Mouse (Mus musculus) kidney, postnatal 0 days (tissue): ENCODE results near the gene Mrpl20. TPM values are rescaled to one million over a fixed set of nuclear protein-coding genes. Genes with fewer than 3 reads are reported as not detected.
A peak's percentile ranks its signal among the peaks of the same experiment; 100 is the strongest.

ENCODE experiments used
- ATAC-seq: fragments of 200-750 bp; cut with Nextera tagmentation; replicated peaks from 2 replicates; pipeline ENCODE4 v1.8.0; 2017; ENCODE audit warnings: low read depth, moderate number of reproducible peaks, moderate TSS enrichment, moderate library complexity; ENCODE audit not compliant: low FRiP score
- DNase-seq: peaks from one replicate; pipeline ENCODE4 v3.0.0-alpha.2; 2016; ENCODE audit warnings: low spot score
- H3K27ac ChIP-seq: fragments of 300-500 bp; sonication (generic); 2 replicates; pipeline ENCODE4 v1.5.1; 2014; ENCODE audit warnings: mild to moderate bottlenecking
- H3K27me3 ChIP-seq: fragments of 300-500 bp; sonication (generic); 2 replicates; pipeline ENCODE4 v1.6.1; 2014; ENCODE audit warnings: low read length, mixed read lengths; ENCODE audit not compliant: insufficient read depth
- H3K36me3 ChIP-seq: fragments of 300-500 bp; sonication (generic); 2 replicates; pipeline ENCODE4 v1.6.1; 2014; ENCODE audit warnings: low read length, mixed read lengths; ENCODE audit not compliant: insufficient read depth
- H3K4me1 ChIP-seq: fragments of 300-500 bp; sonication (generic); replicated peaks from 2 replicates; pipeline ENCODE4 v1.6.1; 2014; ENCODE audit warnings: antibody characterized with exemption, low read length, mixed read lengths; ENCODE audit not compliant: insufficient read depth
- H3K4me2 ChIP-seq: fragments of 300-500 bp; sonication (generic); 2 replicates; pipeline ENCODE4 v1.6.1; 2014; ENCODE audit warnings: mild to moderate bottlenecking, low read length, moderate library complexity, mixed read lengths
- H3K4me3 ChIP-seq: fragments of 300-500 bp; sonication (generic); replicated peaks from 2 replicates; pipeline ENCODE4 v1.5.1; 2014; ENCODE audit warnings: low read depth, low read length
- H3K9ac ChIP-seq: fragments of 300-500 bp; sonication (generic); 2 replicates; pipeline ENCODE4 v1.6.1; 2014; ENCODE audit warnings: low read depth, low read length
- H3K9me3 ChIP-seq: fragments of 300-500 bp; sonication (generic); replicated peaks from 2 replicates; pipeline ENCODE4 v1.6.1; 2016; ENCODE audit warnings: low read length, inconsistent platforms, mixed read lengths
- CTCF ChIP-seq: IDR thresholded peaks from 2 replicates; pipeline ENCODE4 v1.5.1; 2016; ENCODE audit warnings: antibody characterized with exemption, low read depth, mild to moderate bottlenecking, moderate library complexity
- WGBS: fragments of 180-500 bp; shearing (Covaris S2); extraction: QIAGEN DNeasy Blood & Tissue Kit; methylation state at CpG from one replicate; pipeline ENCODE4 v1.1.7; 2014; 5-methylcytosine and 5-hydroxymethylcytosine counted together
- polyA plus RNA-seq: library from polyadenylated mRNA; unstranded; fragments of >200 nt; fragmentation: Nextera tagmentation; extraction: Ambion mirVana; gene quantifications from 2 replicates; pipeline ENCODE4 v1.2.1, GENCODE M21; 2015

The Mrpl20 gene
- polyA plus RNA-seq, 1 experiment from 2014 or later, result 294 TPM

DNA sequence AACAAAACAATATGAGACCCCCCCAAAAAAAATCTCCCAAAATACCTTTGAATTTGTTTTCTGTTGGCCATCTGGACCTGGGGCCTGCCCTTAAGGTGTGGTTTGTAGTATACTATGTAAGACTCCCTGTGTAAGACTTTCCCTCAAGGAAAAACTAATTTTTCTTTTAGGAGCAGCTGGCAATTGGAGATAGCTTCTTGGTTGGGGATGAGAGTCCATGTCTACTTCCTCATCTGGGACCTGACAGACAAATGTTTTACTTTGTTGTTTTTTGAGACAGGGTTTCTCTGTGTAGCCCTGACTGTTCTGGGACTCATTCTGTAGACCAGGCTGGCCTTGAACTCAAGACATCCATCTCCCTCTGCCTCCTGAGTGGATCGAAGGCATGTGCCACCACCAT is 603 bp upstream of the Mrpl20 start:
- ATAC-seq (no peak), DNase-seq (no peak)
- Histone ChIP-seq H3K36me3 (0 out of 2 replicates have a peak, but pooled peaks cover 3% of the 10 kb centered on the region), H3K4me3 (no peak overlapping the region), H3K27me3 (no peaks in the 10 kb centered on the region), H3K27ac (no peak overlapping the region), H3K9ac (no peak overlapping the region), H3K4me2 (no peak overlapping the region), H3K4me1 (peaks cover 9% of the 10 kb centered on the region), H3K9me3 (no peaks in the 10 kb centered on the region)
- TF ChIP-seq CTCF, result no peak
- WGBS, result 92% methylated on average over 1 of the region's 1 CpGs

DNA sequence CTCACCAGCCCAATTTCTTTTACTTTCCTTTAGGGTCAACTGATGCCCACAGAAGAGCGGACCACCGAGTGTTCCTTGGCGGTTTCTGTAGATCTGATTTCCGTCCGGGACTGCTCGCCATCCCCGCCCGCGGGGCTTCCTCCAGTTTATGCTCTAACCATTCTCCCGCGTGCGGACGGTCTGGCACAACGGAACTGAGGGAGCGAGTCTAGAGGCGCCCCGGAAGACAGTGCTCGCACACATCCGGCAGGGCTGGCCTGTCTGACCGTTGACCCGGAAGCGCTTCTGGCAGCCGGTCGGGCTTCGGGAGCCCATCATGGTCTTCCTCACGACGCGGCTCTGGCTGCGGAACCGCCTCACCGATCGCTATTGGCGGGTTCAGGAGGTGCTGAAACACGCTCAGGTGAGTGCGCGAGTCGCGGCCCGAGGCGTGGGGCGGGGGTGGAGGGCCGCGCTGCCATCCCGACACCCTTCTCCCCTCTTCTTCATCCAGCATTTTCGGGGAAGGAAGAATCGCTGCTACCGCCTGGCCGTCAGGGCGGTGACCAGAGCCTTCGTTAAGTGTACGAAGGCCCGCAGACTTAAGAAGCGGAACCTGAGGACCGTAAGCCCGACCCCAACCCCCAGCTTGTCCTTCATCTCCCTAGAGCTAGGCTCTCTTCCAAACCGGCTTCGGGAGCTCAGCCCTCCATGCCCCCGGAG is 813 bp downstream of the Mrpl20 start:
- H3K27me3 ChIP-seq, result no peaks in the 10 kb centered on the region
- peak overlapping the region; percentile 90 for H3K9ac ChIP-seq
- peak; percentile 99 for ATAC-seq
- DNase-seq, result peak; percentile 97
- peak overlapping the region; percentile 81 for H3K27ac ChIP-seq
- H3K36me3 ChIP-seq, result peaks cover 11% of the 10 kb centered on the region
- H3K4me3 ChIP-seq, result peak overlapping the region; percentile 90
- no peaks in the 10 kb centered on the region for H3K9me3 ChIP-seq
- peaks cover 9% of the 10 kb centered on the region for H3K4me1 ChIP-seq
- TF ChIP-seq CTCF, result no peak
- under 1% methylated on average over 58 of the region's 58 CpGs for WGBS
- H3K4me2 ChIP-seq, result peak overlapping the region; percentile 80

- no peak for DNase-seq
- Histone ChIP-seq H3K4me3 (no peak overlapping the region), H3K36me3 (peaks cover 32% of the 10 kb centered on the region)
These were observed 5.2 kb downstream of the Mrpl20 start for GRCm38 (mm10) chr4:155807841-155808240.

DNA sequence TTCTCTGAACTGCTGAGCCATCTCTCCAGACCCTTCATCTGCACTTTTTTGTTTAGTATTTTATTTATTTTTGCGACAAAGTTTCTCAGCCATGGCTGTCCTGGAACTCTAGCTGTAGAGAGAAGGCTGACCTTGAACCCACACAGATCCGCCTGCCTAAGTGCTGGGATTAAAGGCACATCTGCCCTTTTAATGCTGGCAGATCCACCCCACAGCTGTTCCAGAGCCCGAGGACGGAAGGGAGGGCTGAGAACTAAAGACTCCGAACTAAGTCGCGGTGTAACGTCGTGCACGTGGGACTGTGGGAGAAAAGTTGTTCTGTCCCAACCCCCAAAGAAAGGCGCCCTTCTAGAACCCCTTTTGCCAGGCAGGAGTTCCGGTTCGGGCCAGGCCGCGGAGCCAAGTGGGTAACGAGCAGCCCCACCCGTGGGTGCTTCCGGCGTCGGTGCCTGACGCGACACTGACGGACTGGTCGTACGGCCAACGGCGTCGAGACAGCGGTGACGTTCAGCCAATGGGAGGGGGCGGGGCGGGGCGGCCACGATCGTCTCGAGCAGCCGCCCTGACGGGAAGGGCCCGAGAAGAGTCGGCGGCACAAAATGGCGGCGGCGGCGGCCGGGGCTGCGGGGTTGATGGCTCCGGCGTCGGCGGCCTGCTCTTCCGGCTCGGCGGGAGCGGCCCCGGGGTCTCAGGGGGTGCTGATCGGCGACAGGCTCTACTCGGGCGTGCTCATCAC is 9.4 kb downstream of the Mrpl20 start, which contains the start of gene Ccnl2:
Ccnl2 (plus strand) TSS at position 561 of the 736 bp plus-strand sequence.
- H3K36me3 ChIP-seq, result peaks cover 54% of the 10 kb centered on the region
- H3K4me1 ChIP-seq, result peaks cover 9% of the 10 kb centered on the region
- H3K27me3 ChIP-seq, result no peaks in the 10 kb centered on the region
- TF ChIP-seq CTCF, result no peak
- peak within 1 kb of the TSS; percentile 99 for H3K4me3 ChIP-seq
- ATAC-seq, result peak; percentile 98
- peak within 1 kb of the TSS; percentile 87 for H3K27ac ChIP-seq
- H3K9ac ChIP-seq, result peak within 1 kb of the TSS; percentile 99
- no peaks in the 10 kb centered on the region for H3K9me3 ChIP-seq
- peak; percentile 95 for DNase-seq
- peak within 1 kb of the TSS; percentile 90 for H3K4me2 ChIP-seq
- WGBS, result under 1% methylated on average over 51 of the region's 60 CpGs

More at GRCm38 (mm10) chr4:155807841-155808240, 5.2 kb downstream of the Mrpl20 start:
- H3K27ac ChIP-seq, result no peak overlapping the region
- no peak for TF ChIP-seq CTCF
- 79% methylated on average over 3 of the region's 3 CpGs for WGBS
- no peak for ATAC-seq
- H3K27me3 ChIP-seq, result no peaks in the 10 kb centered on the region
- H3K4me1 ChIP-seq, result peaks cover 7% of the 10 kb centered on the region
- no peaks in the 10 kb centered on the region for H3K9me3 ChIP-seq
- no peak overlapping the region for H3K9ac ChIP-seq
- H3K4me2 ChIP-seq, result no peak overlapping the region

DNA sequence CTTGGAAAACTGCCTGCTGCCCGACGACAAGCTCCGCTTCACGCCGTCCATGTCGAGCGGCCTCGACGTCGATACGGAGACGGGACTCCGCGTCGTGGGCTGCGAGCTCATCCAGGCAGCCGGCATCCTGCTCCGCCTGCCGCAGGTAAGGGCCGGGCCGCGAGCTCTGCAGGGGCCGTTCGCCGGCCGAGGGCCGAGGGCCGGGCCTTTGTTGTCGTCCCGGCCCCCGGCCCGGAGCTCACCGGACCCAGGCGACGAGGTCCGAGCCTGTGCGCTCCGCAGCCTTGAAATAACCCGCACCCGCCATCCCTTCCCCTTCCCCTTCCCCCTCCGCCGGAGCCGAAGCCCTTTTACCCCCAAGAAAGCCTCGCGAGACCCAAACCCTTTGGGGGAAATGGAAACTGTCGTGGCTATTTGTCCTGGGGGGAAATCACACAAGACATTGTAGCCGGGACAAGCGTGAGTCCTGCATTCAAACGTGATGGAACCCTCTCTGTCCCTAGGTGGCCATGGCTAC is 10.0 kb downstream of the Mrpl20 start:
- Histone ChIP-seq H3K9me3 (no peaks in the 10 kb centered on the region), H3K27me3 (no peaks in the 10 kb centered on the region), H3K4me1 (peaks cover 9% of the 10 kb centered on the region), H3K4me2 (peak overlapping the region; percentile 90), H3K36me3 (peaks cover 53% of the 10 kb centered on the region), H3K9ac (peak overlapping the region; percentile 99), H3K27ac (peak overlapping the region; percentile 87), H3K4me3 (peak overlapping the region; percentile 99)
- no peak for DNase-seq
- under 1% methylated on average over 49 of the region's 49 CpGs for WGBS
- peak; percentile 41 for ATAC-seq
- no peak for TF ChIP-seq CTCF

DNA sequence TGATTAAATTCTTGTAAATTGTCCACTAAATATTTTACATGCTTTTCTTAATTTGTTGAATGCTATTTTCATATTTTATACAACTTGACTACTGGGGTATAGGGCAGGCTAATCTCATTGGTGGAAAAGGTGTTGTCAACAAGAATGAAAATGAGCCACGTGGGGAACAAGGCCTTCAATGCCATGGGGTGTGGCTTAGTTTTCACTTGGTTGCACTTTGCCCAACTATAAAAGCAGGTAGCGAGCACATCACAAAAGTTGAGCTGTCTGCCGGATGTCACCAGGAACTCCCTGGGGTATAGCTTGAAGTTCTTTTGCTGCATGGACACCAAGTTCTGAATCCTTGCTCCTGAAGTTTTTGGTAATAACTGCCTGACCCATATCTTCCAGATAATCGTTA is 14.9 kb downstream of the Mrpl20 start:
- TF ChIP-seq CTCF, result no peak
- no peak for DNase-seq
- H3K36me3 ChIP-seq, result peaks cover 66% of the 10 kb centered on the region
- no peaks in the 10 kb centered on the region for H3K27me3 ChIP-seq
- ATAC-seq, result no peak
- H3K4me3 ChIP-seq, result no peak overlapping the region
- no peak overlapping the region for H3K27ac ChIP-seq
- peaks cover 9% of the 10 kb centered on the region for H3K4me1 ChIP-seq
- no peak overlapping the region for H3K4me2 ChIP-seq
- WGBS, result 74% methylated on average over 4 of the region's 4 CpGs
- H3K9ac ChIP-seq, result no peak overlapping the region
- no peaks in the 10 kb centered on the region for H3K9me3 ChIP-seq
